Mouse (Mus musculus): ENCODE data around the gene Rassf5. TPM values are rescaled to one million over a fixed set of nuclear protein-coding genes. Genes with fewer than 3 reads are reported as not detected.
"Not testable (repeated sequence)": the region's sequence is repeated elsewhere in the genome, so short reads cannot be mapped to it uniquely, and the experiment has no call there.

Gene Rassf5
- total RNA-seq, 2 experiments from 2014 or later = 3.1 to 4.3 TPM

- DNase-seq = no peak
Observed at GRCm38 (mm10) chr1:131180386-131180785, 64.7 kb downstream of the Rassf5 start.

- no peak for DNase-seq
Observed at GRCm38 (mm10) chr1:131178083-131178482, 67.0 kb downstream of the Rassf5 start.

- no peak for DNase-seq
Observed at GRCm38 (mm10) chr1:131177249-131177648, 67.8 kb downstream of the Rassf5 start.

GRCm38 (mm10) chr1:131175819-131176218, 69.2 kb downstream of the Rassf5 start:
- no peak for DNase-seq

GRCm38 (mm10) chr1:131175189-131175588, 69.9 kb downstream of the Rassf5 start:
- no peak for DNase-seq

- DNase-seq = no peak
Observed at GRCm38 (mm10) chr1:131174299-131174861, 70.7 kb downstream of the Rassf5 start.

GRCm38 (mm10) chr1:131173809-131174208, 71.2 kb downstream of the Rassf5 start:
- DNase-seq = no peak

- no peak for DNase-seq
Observed at GRCm38 (mm10) chr1:131173001-131173400, 72.1 kb downstream of the Rassf5 start.

GRCm38 (mm10) chr1:131167612-131168011, 77.4 kb downstream of the Rassf5 start:
- DNase-seq = no peak

- no peak for DNase-seq
Observed at GRCm38 (mm10) chr1:131164427-131164826, 80.6 kb downstream of the Rassf5 start.

- DNase-seq = no peak
Observed at GRCm38 (mm10) chr1:131161091-131161490, 84.0 kb downstream of the Rassf5 start.

- not testable (repeated sequence) for DNase-seq
Observed at GRCm38 (mm10) chr1:131159573-131160327, 85.3 kb downstream of the Rassf5 start.

- peak; percentile 34 for DNase-seq
Observed at GRCm38 (mm10) chr1:131155456-131155855, 89.6 kb downstream of the Rassf5 start.

GRCm38 (mm10) chr1:131153018-131153629, 91.9 kb downstream of the Rassf5 start, which contains the start of gene Eif2d:
Eif2d (plus strand) TSS chr1:131153181.
- peak; percentile 84 for DNase-seq

GRCm38 (mm10) chr1:131149496-131149895, 95.6 kb downstream of the Rassf5 start:
- DNase-seq = no peak

GRCm38 (mm10) chr1:131146181-131146614, 98.9 kb downstream of the Rassf5 start:
- DNase-seq = no peak

GRCm38 (mm10) chr1:131145222-131145621, 99.8 kb downstream of the Rassf5 start:
- DNase-seq = not testable (repeated sequence)

GRCm38 (mm10) chr1:131142472-131142871, 102.6 kb downstream of the Rassf5 start:
- no peak for DNase-seq

GRCm38 (mm10) chr1:131141449-131141848, 103.6 kb downstream of the Rassf5 start:
- DNase-seq = no peak

- DNase-seq = no peak
Observed at GRCm38 (mm10) chr1:131139102-131140095, 105.7 kb downstream of the Rassf5 start.

GRCm38 (mm10) chr1:131138191-131139016, 106.7 kb downstream of the Rassf5 start, which contains the start of gene Dyrk3:
Dyrk3 (minus strand) TSS chr1:131138340.
- peak; percentile 88 for DNase-seq

Measured in gastrocnemius, postnatal 10 days (tissue).